Mouse (Mus musculus) thymus, postnatal 25 days (tissue): ENCODE measurements around the gene Kdelr1.

ENCODE experiments used
- DNase-seq: peaks from one replicate; pipeline ENCODE4 v3.0.0; 2022

Kdelr1 gene

DNA sequence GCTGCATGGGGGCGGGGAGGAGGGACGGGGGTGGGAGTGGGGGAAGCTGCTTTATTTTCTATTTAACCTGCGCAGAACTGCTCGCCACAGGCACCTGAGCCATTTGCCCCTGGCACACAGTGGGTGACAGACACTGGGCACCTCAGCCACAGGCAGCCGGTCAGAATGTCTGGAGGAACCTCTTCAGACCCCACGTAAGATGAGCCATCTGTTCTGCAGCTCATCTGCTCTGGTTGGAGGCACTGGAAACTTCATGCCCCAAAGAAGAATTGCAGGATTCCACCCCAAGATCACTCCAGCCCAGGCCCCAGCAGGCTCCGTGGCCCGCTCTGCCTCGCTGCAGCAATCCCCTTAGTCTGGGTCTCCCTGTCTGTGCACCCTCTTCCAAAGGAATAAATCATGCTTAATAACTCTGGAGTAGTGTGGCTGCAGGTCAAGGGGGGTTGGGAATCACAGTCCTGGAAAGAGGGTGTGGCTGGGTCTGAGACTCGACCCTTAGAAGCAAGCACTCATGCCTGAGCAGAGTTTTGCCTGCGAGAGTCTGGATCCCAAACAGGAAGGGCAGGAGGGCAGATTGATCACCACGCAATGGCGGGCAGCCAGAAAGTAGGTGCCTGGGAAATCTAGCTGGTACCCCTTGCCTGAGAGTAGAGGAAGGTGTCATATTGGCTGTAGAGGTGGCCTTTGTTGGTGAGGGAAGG, 44.6 kb downstream of the Kdelr1 start:
- DNase-seq: peak; percentile 36

DNA sequence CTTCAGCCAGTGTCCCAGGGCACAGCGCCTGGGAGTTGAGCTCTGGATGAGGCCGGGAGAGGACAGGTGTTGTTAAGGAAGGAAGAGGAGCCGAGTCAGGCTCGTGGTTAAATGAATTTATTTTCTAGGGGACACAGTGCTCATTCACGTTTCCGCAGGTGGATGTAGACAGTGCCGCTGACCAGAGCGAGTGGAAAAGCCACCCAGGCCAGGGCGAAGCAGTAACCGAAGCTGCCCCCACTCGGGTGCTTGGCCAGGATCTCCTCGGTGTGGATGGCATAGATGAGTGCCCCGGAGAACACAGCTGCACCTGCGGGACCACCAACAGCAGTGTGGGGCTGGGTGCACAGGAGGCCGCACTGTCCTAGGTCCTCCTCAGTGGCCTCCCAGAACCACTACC, 45.4 kb downstream of the Kdelr1 start:
- DNase-seq: no peak

DNA sequence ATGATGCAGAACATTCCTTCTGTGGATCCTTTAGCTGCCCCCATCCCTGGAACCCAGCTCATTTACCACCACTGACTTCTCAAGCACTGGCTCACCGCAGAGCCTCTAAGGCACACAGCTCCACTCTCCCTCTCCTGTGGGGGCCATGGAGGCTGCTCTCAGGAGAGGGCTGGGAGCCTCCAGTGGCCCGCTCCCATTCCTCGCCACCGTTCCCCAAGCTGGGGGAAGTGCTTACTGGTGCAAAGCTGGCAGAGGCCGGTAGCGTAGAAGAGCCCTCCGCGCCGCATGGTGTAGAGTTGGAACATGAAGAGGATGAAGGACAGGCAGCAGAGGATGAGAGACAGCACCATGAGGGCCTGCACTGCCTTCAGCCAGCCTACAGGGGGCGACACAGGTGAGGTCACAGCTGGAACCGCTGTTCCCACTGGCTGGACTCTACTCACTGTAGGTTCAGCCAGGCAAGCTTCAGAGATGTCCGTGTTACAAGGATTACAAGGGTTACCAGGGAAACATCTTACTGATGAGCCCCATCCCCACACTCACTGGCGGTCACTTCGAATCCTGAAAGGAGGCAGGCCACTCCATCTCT, 46.6 kb downstream of the Kdelr1 start:
- peak; percentile 40 for DNase-seq

DNA sequence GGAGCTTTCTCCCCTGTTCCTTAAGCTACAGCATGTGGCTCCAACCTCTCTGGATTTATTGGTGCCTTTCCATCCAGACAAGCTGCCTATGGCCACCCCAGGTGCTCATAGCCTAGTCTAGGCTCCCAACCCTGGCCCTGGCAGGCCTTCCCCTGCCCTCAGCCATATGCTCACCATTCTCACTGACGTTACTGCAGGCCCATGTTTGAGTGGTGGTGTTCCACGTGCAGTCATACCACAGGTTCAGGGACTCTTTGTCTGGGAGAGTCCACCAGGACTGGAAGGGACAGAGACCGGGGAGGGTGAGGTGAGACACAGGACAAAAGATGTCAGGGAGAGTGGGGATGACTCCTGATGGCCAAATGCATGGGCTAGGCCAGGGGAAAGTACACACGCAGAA, 47.2 kb downstream of the Kdelr1 start:
- DNase-seq: peak; percentile 38

DNA sequence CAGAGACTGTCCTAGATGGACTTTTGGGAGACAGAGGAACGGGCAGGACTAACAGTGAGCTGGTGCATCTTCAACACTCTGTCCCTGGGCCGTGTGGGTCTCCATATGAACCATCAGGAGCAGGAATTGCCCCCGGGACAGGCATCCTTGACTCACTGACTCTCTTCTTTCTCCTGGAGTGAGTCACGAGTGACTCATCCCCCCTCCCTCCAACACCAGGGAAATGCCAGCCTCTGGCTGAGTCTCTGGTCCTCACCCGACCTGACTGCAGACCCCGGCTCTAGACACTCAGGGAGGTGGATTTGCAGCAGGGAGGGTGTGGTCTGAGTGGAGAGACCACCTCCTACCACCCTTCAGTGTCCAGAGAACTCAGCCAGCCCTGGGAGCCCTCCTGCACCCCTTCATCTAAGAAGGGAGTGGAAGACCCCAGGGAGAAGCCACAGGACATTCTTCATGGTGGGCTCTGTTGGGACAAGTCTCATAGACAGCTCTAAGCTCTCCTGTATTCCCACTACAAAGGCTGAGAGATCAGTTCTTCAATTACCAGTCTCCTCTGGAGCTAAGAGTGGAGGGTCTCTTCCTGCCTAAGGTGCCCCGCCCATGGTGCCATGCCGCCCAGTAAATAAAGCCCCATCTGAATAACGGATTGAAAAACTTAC, 48.1 kb downstream of the Kdelr1 start:
- peak; percentile 38 for DNase-seq

DNA sequence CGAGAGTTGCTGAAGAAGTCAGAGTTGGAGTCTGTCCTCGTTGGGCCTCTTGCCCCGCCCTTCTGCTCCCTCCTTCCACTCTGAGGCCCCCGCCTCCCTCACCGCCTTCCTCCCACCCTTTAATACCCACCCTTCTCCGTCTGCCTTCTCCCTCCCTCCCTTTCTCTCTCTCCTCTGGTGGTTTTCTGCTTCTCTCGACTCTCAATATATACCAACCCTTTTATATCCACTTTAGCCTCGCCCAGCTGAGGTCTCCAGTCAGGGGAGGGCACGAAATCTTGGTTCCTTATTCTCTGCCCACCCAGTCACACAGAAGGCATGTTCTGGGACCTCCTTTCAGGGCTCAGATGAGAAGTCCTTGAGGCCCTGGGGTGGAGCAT, 48.7 kb downstream of the Kdelr1 start, which contains the start of gene Emp3:
Gene Emp3 (minus strand): TSS at position 163 of the 380 bp plus-strand sequence.
- peak; percentile 79 for DNase-seq

DNA sequence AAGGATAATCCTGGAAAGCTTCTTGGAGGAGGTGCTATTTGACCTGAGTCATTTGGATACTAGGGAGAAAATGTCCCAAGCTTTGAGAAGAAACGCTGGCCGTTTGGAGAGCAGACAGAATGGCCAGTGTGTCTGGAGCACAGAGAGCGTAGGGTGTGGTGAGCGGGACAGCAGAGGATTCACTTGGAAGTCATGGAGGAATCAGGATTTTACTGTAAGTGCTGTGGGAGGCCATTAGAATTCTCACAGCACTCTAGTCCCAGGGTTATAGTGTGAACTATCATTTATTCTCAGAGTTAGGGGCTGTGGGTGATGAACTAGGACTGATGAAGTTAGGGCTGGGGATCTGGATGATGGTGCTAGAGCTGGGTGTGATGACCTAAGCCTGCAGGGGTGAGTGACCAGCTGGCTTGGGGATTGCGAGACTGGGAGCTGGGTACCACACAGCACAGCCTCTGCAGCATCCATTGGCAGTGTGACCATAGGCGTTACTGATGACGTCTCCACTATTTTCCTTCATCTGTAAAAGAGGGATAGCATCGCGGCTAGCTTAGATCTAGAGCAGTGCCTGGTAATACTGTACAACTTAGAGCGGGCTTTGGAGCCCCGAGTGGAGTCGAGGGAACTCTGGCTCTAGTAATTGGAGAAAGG, 49.5 kb downstream of the Kdelr1 start:
- peak; percentile 22 for DNase-seq

DNA sequence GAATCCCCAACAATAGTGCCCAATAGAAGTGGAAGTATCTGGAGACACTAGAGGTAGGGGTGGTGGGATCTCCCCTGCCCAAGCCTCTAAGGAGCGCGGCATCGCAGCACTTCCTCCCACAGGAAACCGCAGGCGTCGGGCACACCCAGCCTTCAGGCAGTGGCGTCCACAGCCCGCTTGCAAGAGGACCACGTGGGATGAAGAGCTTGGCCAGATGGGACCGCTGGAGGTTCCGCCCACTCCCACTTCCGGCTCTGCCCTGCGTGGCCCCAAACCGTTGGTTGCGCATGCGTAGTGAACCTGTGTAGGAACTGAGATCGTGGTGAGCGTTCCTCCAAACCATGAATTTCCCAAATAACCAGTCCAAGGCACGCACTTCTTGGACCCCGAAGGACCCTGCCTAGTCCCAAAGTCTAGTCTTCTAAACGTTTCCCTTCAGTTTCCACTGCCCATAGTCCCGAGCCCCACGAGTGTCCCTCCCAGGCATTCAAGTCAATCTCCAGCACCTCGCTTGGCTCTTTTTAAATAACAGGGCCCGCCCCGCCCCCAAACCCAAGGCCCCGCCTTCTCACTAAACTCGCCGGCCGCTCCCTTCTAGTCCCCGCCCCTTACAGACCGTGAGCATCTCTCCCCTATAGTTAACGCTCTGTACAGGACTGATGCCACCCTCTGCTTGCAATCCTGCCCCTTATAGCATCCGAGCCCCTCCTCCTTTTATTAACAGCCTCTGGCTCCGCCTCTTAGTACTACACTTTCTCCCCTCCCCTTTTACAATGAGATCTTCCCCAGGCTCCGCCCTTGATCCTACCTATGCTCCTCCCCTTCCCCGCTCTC, 50.6 kb downstream of the Kdelr1 start:
- peak; percentile 94 for DNase-seq

DNA sequence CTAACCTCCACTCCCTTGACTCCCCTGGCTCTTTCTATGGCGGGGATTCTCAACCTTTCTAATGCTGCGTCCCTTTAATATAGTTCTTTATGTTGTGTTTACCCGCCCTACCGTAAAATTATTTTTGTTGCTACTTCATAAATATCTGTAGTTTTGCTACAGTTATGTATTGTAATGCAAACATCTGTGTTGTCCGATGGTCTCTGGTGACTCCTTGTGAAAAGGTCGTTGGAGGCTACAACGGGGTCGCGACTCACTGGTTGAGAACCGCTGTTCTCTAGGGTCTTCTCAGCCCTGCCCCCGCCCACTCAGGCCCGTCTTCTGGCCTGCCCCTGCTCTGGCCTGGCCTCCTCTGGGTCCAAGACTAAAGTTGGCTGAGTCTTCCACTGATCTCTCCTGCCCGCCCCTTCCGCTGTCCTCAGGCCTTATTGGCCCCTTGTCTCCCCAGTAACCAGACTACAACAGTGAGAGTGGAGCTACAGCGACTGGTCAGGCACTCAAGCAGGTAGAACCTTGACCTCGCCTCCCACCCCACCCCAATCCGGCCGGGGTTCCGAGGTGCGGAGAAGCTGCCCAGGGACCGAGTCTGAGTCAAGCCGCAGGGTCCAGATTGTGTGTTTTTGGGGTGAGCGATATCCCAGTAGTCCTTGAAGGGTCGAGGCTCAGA, 51.3 kb downstream of the Kdelr1 start, which contains the start of gene Ccdc114:
Gene Ccdc114 (plus strand): TSS at position 311 of the 667 bp plus-strand sequence.
- no peak for DNase-seq

DNA sequence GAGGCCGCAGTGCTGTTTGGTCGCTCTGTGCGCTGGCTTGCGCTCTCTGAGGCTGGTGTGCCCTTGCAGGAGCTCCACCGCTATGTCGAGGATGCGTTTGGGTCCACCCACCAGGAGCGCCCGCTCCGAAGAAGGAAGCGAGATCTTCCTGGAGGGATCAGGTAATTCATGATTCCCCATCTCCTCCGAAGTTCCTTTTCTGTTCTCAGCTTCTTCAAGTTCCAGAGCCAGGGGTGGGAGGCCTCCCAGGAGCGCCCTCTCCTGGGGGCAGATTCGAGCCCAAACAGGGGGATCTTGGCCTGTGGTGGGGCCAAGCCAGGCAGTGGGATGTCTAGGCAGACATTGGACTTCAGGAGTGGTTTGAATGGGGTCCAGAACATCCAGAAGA, 51.9 kb downstream of the Kdelr1 start:
- DNase-seq: peak; percentile 76

DNA sequence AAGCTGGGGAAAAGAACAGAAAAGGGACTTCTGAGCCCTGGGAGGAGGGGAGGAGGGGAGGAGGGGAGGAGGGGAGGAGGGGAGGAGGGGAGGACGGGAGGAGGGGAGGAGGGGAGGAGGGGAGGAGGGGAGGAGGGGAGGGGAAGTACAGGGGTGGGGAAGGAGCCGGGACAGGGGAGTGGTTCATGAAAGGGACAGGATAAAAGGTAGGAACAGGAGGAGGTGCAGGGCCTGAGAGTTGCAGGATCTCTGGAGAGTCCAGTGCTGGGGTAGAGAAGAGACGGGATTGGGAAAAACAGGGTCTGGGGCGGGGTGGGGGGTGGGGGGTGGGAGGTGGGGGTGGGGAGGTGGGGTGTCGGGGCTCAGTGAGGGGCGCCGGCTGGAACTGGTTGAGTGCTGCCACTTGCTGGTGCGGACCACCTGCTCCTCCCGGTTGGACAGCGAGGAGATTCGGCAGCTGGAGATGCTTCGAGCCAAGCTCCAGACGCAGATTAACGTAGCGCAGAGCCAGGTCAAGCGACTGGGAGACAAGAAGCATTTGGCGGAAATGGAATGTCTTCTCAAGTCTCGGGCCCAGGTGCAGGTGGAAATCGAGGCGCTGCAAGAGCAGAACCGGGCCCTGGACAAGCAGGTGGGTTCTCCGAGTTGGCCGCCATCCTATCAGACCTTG, 56.2 kb downstream of the Kdelr1 start:
- no peak for DNase-seq

DNA sequence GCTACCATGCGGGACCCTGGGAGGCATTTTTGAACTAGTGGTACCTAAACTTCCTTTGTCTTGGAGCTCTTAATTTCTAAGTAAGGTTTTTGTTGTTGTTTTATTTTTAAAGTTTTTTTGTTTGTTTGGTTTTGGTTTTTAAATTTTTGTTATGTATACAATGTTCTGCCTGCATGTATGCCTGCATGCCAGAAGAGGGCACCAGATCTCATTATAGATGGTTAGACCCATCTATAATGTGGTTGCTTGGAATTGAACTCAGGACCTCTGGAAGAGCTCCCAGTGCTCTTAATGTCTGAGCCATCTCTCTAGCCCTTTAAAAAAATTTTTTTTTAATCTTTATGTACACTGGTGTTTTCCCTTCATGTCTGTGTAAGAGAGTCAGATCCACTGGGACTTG, 57.1 kb downstream of the Kdelr1 start:
- no peak for DNase-seq
